Mouse (Mus musculus) thymus, adult 2 months (tissue): ENCODE data around the gene Celf5. TPM values are rescaled to one million over a fixed set of nuclear protein-coding genes. Genes with fewer than 3 reads are reported as not detected.

ENCODE experiments used
- DNase-seq: peaks from one replicate; pipeline ENCODE4 v3.0.0; 2021
- H3K27ac ChIP-seq: fragments of 200-500 bp; 2 replicates; pipeline ENCODE4 v1.5.1; 2012; ENCODE audit warnings: low read length, control low read depth; ENCODE audit not compliant: control insufficient read depth, insufficient read depth
- H3K27me3 ChIP-seq: fragments of 200-500 bp; 2 replicates; pipeline ENCODE4 v1.6.1; 2012; ENCODE audit warnings: mild to moderate bottlenecking, low read length, moderate library complexity, mixed read lengths; ENCODE audit not compliant: control insufficient read depth, insufficient read depth
- H3K36me3 ChIP-seq: fragments of 200-500 bp; 2 replicates; pipeline ENCODE4 v1.6.1; 2012; ENCODE audit warnings: mild to moderate bottlenecking, low read length, moderate library complexity; ENCODE audit not compliant: control insufficient read depth, insufficient read depth
- H3K4me1 ChIP-seq: fragments of 200-500 bp; replicated peaks from 2 replicates; pipeline ENCODE4 v1.6.1; 2012; ENCODE audit warnings: low read length; ENCODE audit not compliant: control insufficient read depth, insufficient read depth
- H3K4me3 ChIP-seq: fragments of 200-500 bp; 2 replicates; pipeline ENCODE4 v1.5.1; 2012; ENCODE audit warnings: mild to moderate bottlenecking, low read length, control low read depth, moderate library complexity; ENCODE audit not compliant: control insufficient read depth, insufficient read depth
- CTCF ChIP-seq: fragments of 200-500 bp; IDR thresholded peaks from 2 replicates; pipeline ENCODE4 v1.5.1; 2012; ENCODE audit warnings: mild to moderate bottlenecking, control low read depth, low read length, moderate library complexity, borderline replicate concordance; ENCODE audit not compliant: control insufficient read depth, poor library complexity, insufficient read depth; ENCODE audit errors: extremely low read depth
- POLR2A ChIP-seq: fragments of 200-500 bp; IDR thresholded peaks from 2 replicates; pipeline ENCODE4 v1.6.1; 2012; ENCODE audit warnings: mild to moderate bottlenecking, low read length, control low read depth, moderate library complexity; ENCODE audit not compliant: control insufficient read depth, poor library complexity, insufficient read depth; ENCODE audit errors: extremely low read depth
- WGBS: fragments of 180-500 bp; shearing (Covaris S2); methylation state at CpG from one replicate; pipeline ENCODE4 v1.1.7; 2018; 5-methylcytosine and 5-hydroxymethylcytosine counted together
- polyA plus RNA-seq: library from polyadenylated mRNA; depleted of rRNA; stranded (reverse); fragments of >200 nt; gene quantifications from 2 replicates; pipeline ENCODE4 v1.2.3, GENCODE M21; 2012; rRNA removed

Celf5 gene
- 4.3 and 5.1 TPM in 2 replicates for polyA plus RNA-seq

DNA sequence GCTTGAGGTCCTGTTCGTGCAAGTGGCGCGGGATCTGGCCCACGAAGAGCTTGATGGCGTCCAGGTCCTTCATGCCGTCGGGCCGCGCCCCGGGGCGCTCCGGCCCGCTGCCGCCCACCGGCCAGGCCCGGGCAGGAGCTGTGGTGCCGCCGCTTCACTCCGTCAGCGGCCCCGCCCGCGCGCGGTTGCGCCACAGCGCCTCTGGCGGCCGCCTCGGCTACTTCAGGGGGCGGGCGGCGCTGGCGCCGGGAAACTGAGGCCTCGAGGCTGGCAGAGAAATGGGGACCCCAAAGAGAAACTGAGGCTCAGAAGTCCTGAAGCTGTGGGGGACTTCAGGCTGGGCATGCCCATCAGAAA, at the start of gene Celf5:
TSS of gene Celf5 (minus strand) at position 177 of the 357 bp plus-strand sequence.
- H3K4me3 ChIP-seq = peak within 1 kb of the TSS; percentile 41
- no peak within 1 kb of the TSS for H3K27ac ChIP-seq
- H3K27me3 ChIP-seq = peaks cover 5% of the 10 kb centered on the region; the same call in 1 of the 2 replicates
- 1% methylated on average over 35 of the region's 36 CpGs for WGBS
- H3K36me3 ChIP-seq = peaks cover 4% of the 10 kb centered on the region
- DNase-seq = peak; percentile 66
- TF ChIP-seq POLR2A (no peak), CTCF (peak; percentile 98)
- H3K4me1 ChIP-seq = 0 out of 2 replicates have a peak, but pooled peaks cover 8% of the 10 kb centered on the region

DNA sequence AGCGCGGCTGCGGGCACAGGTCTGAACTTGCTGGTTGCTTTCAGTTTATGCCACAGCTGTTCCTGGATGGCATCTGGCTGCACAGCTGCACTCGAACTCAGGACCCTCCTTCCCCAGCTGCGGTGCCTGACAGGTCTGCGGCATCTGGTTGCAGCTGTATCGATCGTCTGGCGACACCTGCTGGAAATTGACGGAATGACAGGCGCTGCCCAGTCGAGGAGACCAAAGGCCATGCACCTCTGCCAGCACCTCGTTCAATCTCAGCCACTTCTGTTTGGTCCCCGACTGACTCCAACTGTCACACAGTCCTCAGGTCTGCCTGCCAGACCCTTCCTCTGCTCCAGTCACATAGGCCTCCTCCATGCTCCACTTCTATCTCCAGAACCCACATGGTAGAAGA, 44.3 kb upstream of the Celf5 start:
- DNase-seq = peak; percentile 89
- Histone ChIP-seq H3K4me3 (no peak overlapping the region), H3K36me3 (peaks cover 13% of the 10 kb centered on the region), H3K4me1 (peaks cover 10% of the 10 kb centered on the region; the same call in 1 of the 2 replicates), H3K27me3 (no peaks in the 10 kb centered on the region; the same call in 1 of the 2 replicates), H3K27ac (no peak overlapping the region)
- TF ChIP-seq POLR2A = no peak
- peak; percentile 94 for TF ChIP-seq CTCF
- 10% methylated on average over 14 of the region's 14 CpGs for WGBS

DNA sequence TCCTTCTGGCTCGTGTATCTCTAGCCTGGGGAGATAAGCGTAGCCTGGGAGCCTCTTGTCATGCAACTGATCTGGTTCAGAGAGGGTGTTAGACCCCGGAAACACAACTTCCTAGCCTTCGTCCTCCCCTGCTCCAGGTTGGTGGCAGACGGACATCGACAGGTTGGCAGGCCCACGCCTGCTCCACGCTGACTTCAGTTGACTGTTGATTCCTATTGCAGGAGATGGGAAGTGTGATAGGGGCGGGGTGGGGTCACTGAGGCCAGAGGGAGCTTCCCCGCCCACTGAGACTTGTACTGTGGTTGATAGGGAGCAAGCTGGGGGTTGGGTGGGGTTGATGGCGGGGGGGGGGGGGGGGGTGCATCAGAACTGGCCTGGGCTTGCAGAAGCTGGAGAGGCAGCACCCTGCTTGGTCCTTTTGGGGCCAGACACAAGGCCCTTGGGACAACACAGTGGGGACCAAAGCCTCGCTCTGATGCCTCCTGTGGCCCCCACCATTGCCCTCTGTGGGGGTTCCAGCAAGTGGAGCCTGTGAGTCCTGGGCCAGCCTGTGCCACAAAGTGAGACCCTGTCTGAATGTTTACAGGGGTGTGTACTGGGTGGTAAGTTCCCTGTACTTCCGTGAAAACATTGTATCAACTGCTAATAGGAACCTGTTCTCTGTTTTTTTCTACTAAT, 42.6 kb upstream of the Celf5 start:
- Histone ChIP-seq H3K4me3 (no peak overlapping the region), H3K4me1 (peaks cover 10% of the 10 kb centered on the region; the same call in 1 of the 2 replicates), H3K36me3 (peaks cover 4% of the 10 kb centered on the region), H3K27me3 (no peaks in the 10 kb centered on the region; the same call in 1 of the 2 replicates), H3K27ac (no peak overlapping the region)
- 45% methylated on average over 13 of the region's 13 CpGs for WGBS
- TF ChIP-seq CTCF (no peak), POLR2A (no peak)
- DNase-seq = no peak

DNA sequence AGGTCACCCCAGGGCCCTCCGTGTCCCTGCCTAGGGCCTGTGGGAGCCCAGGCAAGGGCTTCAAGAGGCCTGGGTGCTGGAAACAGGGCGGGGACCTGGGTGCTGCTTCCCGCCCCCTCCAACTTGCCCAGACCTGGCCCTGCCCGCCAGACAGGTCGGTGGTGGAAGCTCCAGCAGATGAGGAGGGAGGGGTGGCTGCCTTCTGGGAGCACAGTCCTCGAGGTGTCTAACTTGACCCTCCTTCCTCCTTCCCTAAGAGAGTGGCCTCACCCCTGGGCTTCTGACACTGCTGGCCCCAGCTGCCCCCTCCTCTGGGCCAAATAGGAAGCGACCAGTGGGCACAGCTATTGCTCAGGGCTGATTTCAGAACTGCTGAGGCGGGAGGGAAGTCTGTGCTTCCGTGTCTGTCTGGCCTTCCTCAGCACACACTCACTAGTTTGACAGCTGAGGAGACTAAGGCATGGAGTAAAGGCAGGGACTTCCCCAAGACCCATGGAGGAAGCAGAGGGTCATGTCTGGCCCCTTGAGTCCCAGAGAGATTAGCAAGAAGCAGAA, 41.6 kb upstream of the Celf5 start, which contains the start of gene Gna15:
TSS of gene Gna15 (minus strand) at position 175 of the 555 bp plus-strand sequence.
- H3K27ac ChIP-seq = no peak within 1 kb of the TSS
- H3K27me3 ChIP-seq = no peaks in the 10 kb centered on the region; the same call in 1 of the 2 replicates
- peaks cover 18% of the 10 kb centered on the region for H3K4me1 ChIP-seq
- H3K4me3 ChIP-seq = peak within 1 kb of the TSS; percentile 7
- TF ChIP-seq POLR2A (no peak), CTCF (no peak)
- H3K36me3 ChIP-seq = no peaks in the 10 kb centered on the region
- DNase-seq = no peak
- 23% methylated on average over 9 of the region's 9 CpGs for WGBS

DNA sequence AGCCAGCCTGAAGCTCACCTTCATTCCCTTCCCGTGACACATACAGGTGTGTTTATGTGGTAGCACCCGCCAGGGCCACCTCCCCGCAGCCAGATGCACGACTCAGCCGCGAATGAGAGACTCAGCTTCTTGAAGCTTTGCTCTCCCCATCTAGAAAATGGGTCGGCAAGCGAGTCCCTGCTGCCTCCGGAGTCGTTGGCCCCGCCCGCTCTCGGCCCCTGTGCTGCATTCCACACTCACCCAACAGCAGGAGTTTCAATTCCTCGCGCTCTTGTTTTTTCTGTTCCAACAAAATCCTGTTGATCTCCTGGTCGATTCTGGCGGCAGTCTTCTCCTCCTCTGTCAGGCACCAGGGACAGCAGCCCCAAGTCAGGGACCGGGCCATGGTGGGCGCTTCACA, 41.1 kb upstream of the Celf5 start:
- Histone ChIP-seq H3K36me3 (no peaks in the 10 kb centered on the region), H3K27ac (no peak overlapping the region), H3K27me3 (no peaks in the 10 kb centered on the region; the same call in 1 of the 2 replicates), H3K4me1 (peaks cover 18% of the 10 kb centered on the region), H3K4me3 (peak overlapping the region; percentile 7)
- TF ChIP-seq POLR2A (no peak), CTCF (no peak)
- no peak for DNase-seq
- 7% methylated on average over 19 of the region's 19 CpGs for WGBS

DNA sequence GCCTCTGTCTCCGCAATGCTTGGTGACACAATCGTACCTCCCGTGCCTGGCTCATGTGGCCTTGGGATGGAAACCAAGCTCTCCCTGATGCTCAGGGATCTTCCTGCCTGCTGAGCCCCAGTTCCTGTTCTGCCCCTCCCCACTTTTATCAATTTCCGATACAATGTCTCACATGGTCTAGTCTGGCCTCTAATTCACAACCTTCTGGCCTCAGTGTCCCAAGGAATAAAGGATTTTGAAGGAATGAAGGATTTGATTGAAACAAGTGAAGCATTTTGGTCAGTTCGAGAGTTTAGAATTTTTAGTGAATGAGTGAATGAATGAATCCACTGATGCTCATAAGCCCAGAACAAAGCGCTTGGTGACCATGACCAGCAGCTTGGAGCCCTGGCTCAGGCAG, 40.6 kb upstream of the Celf5 start:
- Histone ChIP-seq H3K36me3 (no peaks in the 10 kb centered on the region), H3K27me3 (no peaks in the 10 kb centered on the region; the same call in 1 of the 2 replicates), H3K4me1 (peaks cover 18% of the 10 kb centered on the region), H3K4me3 (peak overlapping the region; percentile 7; the same call in 1 of the 2 replicates), H3K27ac (no peak overlapping the region)
- DNase-seq = no peak
- WGBS = 48% methylated on average over 6 of the region's 6 CpGs
- TF ChIP-seq CTCF = no peak
- no peak for TF ChIP-seq POLR2A
